Mouse (Mus musculus) MEL (cell line): ENCODE measurements at regions not wholly inside any gene's neighbourhood (a gene's known extent, or its start where the extent isn't known, plus 50 kb on each side); places are given as distances from the start of the nearest gene placed in this dataset.

Source experiments
- DNase-seq: peaks from one replicate; pipeline ENCODE4 v3.0.0; 2011; ENCODE audit warnings: low read depth, low spot score
- H3K27ac ChIP-seq: 2 replicates; pipeline ENCODE4 v1.5.1; 2012; ENCODE audit warnings: low read depth, mild to moderate bottlenecking, control low read depth, low read length, moderate library complexity; ENCODE audit not compliant: control insufficient read depth
- H3K27me3 ChIP-seq, 2 experiments: fragments of 150-350 bp in 1 of 2; sonication (generic) in 1 of 2; 2 replicates each; pipeline ENCODE4 v1.6.1; 2012; ENCODE audit warnings: low read length in 2 of 2, mild to moderate bottlenecking in 2 of 2, improper control_type of control experiment in 1 of 2, moderate library complexity in 1 of 2; ENCODE audit not compliant: insufficient read depth in 2 of 2, control insufficient read depth in 1 of 2
- H3K36me3 ChIP-seq, 2 experiments: 2 replicates each; pipeline ENCODE4 v1.6.1; 2012 to 2014; ENCODE audit warnings: low read length in 2 of 2, improper control_type of control experiment in 1 of 2, inconsistent platforms in 1 of 2, mild to moderate bottlenecking in 1 of 2; ENCODE audit not compliant: insufficient read depth in 2 of 2, control insufficient read depth in 1 of 2
- H3K4me1 ChIP-seq, 2 experiments: fragments of 150-350 bp in 1 of 2; sonication (generic) in 1 of 2; 2 replicates each; pipeline ENCODE4 v1.6.1; 2012; ENCODE audit warnings: low read length in 2 of 2, improper control_type of control experiment in 1 of 2, mild to moderate bottlenecking in 1 of 2; ENCODE audit not compliant: insufficient read depth in 2 of 2, control insufficient read depth in 1 of 2
- H3K4me3 ChIP-seq, 2 experiments: fragments of 150-350 bp in 1 of 2; sonication (generic) in 1 of 2; 2 replicates each; pipeline ENCODE4 v1.5.1; 2012; ENCODE audit warnings: low read depth in 2 of 2, low read length in 2 of 2, mild to moderate bottlenecking in 2 of 2, moderate library complexity in 2 of 2, control low read depth in 1 of 2, improper control_type of control experiment in 1 of 2; ENCODE audit not compliant: control insufficient read depth in 1 of 2, insufficient read depth in 1 of 2
- H3K79me2 ChIP-seq: 2 replicates; pipeline ENCODE4 v1.6.1; 2012; ENCODE audit warnings: mild to moderate bottlenecking, low read length, moderate library complexity; ENCODE audit not compliant: control insufficient read depth, poor library complexity, insufficient read depth
- H3K9ac ChIP-seq: 2 replicates; pipeline ENCODE4 v1.6.1; 2012; ENCODE audit warnings: low read depth, mild to moderate bottlenecking, control low read depth, low read length, moderate library complexity; ENCODE audit not compliant: control insufficient read depth, poor library complexity, severe bottlenecking
- H3K9me3 ChIP-seq: fragments of 150-350 bp; sonication (generic); replicated peaks from 2 replicates; pipeline ENCODE4 v1.6.1; 2012; ENCODE audit warnings: mild to moderate bottlenecking, low read length, improper control_type of control experiment, moderate library complexity; ENCODE audit not compliant: insufficient read depth
- E2F4 ChIP-seq: IDR thresholded peaks from 2 replicates; pipeline ENCODE4 v1.6.1; 2011; ENCODE audit warnings: low read depth, low read length, improper control_type of control experiment, borderline replicate concordance
- ELF1 ChIP-seq: IDR thresholded peaks from 2 replicates; pipeline ENCODE4 v1.6.1; 2014; ENCODE audit warnings: low read depth, mild to moderate bottlenecking, inconsistent platforms, low read length, improper control_type of control experiment, moderate library complexity
- EP300 ChIP-seq, 2 experiments: IDR thresholded peaks; 2 replicates each; pipeline ENCODE4 v1.6.1; 2011; ENCODE audit warnings: improper control_type of control experiment in 2 of 2, low read length in 2 of 2, low read depth in 1 of 2, mild to moderate bottlenecking in 1 of 2
- JUND ChIP-seq: IDR thresholded peaks from 2 replicates; pipeline ENCODE4 v1.6.1; 2011; ENCODE audit warnings: low read depth, mild to moderate bottlenecking, improper control_type of control experiment, low read length
- MAZ ChIP-seq: IDR thresholded peaks from 2 replicates; pipeline ENCODE4 v1.6.1; 2012; ENCODE audit warnings: low read depth, mild to moderate bottlenecking, inconsistent platforms, low read length, improper control_type of control experiment
- MXI1 ChIP-seq: IDR thresholded peaks from 2 replicates; pipeline ENCODE4 v1.6.1; 2011; ENCODE audit warnings: mild to moderate bottlenecking, low read depth, low read length, improper control_type of control experiment
- MYC ChIP-seq: IDR thresholded peaks from 2 replicates; pipeline ENCODE4 v1.6.1; 2011; ENCODE audit warnings: low read depth, mild to moderate bottlenecking, low read length, improper control_type of control experiment, moderate library complexity
- RAD21 ChIP-seq: IDR thresholded peaks from 2 replicates; pipeline ENCODE4 v1.6.1; 2011; ENCODE audit warnings: mild to moderate bottlenecking, low read depth, low read length, improper control_type of control experiment
- RCOR1 ChIP-seq: IDR thresholded peaks from 2 replicates; pipeline ENCODE4 v1.6.1; 2012; ENCODE audit warnings: low read depth, mild to moderate bottlenecking, inconsistent platforms, low read length, improper control_type of control experiment
- TBP ChIP-seq: IDR thresholded peaks from 2 replicates; pipeline ENCODE4 v1.8.0; 2011; ENCODE audit warnings: low read depth, low read length, improper control_type of control experiment
- ZC3H11A ChIP-seq: IDR thresholded peaks from 2 replicates; pipeline ENCODE4 v1.6.1; 2012; ENCODE audit warnings: low read depth, mild to moderate bottlenecking, inconsistent platforms, low read length, improper control_type of control experiment
- ZMIZ1 ChIP-seq: IDR thresholded peaks from 2 replicates; pipeline ENCODE4 v1.6.1; 2012; ENCODE audit warnings: low read depth, mild to moderate bottlenecking, inconsistent platforms, low read length, improper control_type of control experiment, moderate library complexity
- ZNF384 ChIP-seq: IDR thresholded peaks from 2 replicates; pipeline ENCODE4 v1.6.1; 2012; ENCODE audit warnings: low read depth, mild to moderate bottlenecking, inconsistent platforms, low read length, improper control_type of control experiment

DNA sequence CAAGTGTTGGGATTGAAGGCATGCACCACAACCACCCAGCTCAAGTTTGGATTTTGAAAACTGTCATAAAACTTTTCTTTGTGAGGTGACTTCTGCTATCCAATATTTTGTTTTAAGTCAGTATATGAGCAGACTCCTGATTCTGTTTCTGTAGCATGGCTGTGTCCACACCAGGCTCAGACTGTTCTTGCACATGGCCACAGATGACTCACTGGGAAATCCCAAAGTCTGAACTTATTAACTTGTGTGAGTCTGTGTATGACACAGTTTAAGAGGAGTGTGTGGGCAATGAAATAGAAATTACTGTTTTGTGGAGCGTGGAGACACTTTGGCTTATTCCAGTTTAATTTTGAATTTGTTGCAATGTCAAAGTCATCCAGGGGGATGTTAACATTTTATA lies 179.3 kb upstream of the Sphkap start:
- H3K79me2 ChIP-seq = no peaks in the 10 kb centered on the region
- H3K36me3 ChIP-seq = no peaks in the 10 kb centered on the region
- TF ChIP-seq MXI1 (no peak), E2F4 (no peak), MYC (no peak), JUND (no peak), ZNF384 (no peak)
- no peak overlapping the region for H3K9ac ChIP-seq
- H3K27ac ChIP-seq = no peak overlapping the region
- H3K4me3 ChIP-seq = no peak overlapping the region
- H3K9me3 ChIP-seq = no peaks in the 10 kb centered on the region
- DNase-seq = no peak
- H3K4me1 ChIP-seq = no peaks in the 10 kb centered on the region
- H3K27me3 ChIP-seq = no peaks in the 10 kb centered on the region

DNA sequence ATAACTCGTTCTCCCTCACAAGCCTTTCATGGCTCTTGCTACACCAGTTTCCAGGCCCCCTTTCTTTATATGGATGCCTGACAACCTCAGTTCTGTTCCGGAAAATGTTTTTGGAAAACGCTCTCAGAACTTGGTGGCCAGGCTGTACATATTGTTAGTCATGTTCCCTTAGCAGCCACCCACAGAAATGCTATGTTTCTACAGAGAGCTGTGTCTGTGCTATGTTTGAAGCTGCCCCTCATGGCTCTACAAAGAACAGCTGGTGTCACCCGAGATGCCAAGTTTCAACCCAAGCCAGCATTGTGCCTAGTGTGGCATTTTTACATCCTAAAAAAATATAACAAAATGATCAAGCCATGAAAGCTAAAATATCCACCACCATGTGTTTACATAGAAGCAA lies 175.0 kb upstream of the Sphkap start:
- H3K9ac ChIP-seq = no peak overlapping the region
- no peak for TF ChIP-seq MYC
- TF ChIP-seq ZC3H11A = no peak
- no peak for TF ChIP-seq ZMIZ1
- no peak for TF ChIP-seq MAZ
- no peak for TF ChIP-seq RCOR1
- no peak for TF ChIP-seq EP300 (IDR thresholded peaks at IDR 0.05; ENCODE audit: low read depth in 1 of 2, low read length in 2 of 2)
- no peak for TF ChIP-seq ZNF384
- TF ChIP-seq RAD21 = no peak

DNA sequence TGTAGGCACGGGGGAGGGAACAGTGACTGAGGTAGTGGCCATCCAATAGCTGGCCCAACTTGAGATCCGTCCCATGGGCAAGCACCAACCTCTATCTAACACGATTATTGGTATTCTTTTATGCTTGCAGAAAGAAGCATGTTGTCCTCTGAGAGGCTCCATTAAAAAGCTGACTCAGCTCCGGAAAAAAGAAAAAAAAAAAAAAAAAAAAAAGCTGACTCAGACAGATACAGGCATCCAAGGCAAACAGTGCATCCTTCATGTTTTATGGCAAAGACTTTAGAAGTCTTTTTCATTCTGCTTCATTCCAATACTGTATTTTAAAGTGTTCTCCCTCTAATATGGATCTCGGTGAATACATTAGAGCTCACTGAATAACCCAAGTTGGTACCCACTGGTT lies 162.0 kb upstream of the Sphkap start:
- Histone ChIP-seq H3K4me3 (no peak overlapping the region), H3K9ac (no peak overlapping the region), H3K27me3 (no peaks in the 10 kb centered on the region), H3K36me3 (no peaks in the 10 kb centered on the region), H3K79me2 (no peaks in the 10 kb centered on the region), H3K4me1 (no peaks in the 10 kb centered on the region), H3K9me3 (no peaks in the 10 kb centered on the region), H3K27ac (no peak overlapping the region)
- TF ChIP-seq ELF1 = no peak
- TF ChIP-seq TBP = no peak
- DNase-seq = no peak

More for the DNA sequence above, 175.0 kb upstream of the Sphkap start:
- no peaks in the 10 kb centered on the region for H3K36me3 ChIP-seq
- H3K79me2 ChIP-seq = no peaks in the 10 kb centered on the region
- H3K4me1 ChIP-seq = no peaks in the 10 kb centered on the region
- DNase-seq = no peak
- no peak overlapping the region for H3K27ac ChIP-seq
- no peaks in the 10 kb centered on the region for H3K9me3 ChIP-seq
- H3K4me3 ChIP-seq = no peak overlapping the region
- H3K27me3 ChIP-seq = no peaks in the 10 kb centered on the region
